Mouse (Mus musculus): Measurements from ENCODE around the gene Pigr. TPM values are rescaled to one million over a fixed set of nuclear protein-coding genes. Genes with fewer than 3 reads are reported as not detected.

Pigr gene
- polyA plus RNA-seq, 1 experiment from 2014 or later, result not detected

DNA sequence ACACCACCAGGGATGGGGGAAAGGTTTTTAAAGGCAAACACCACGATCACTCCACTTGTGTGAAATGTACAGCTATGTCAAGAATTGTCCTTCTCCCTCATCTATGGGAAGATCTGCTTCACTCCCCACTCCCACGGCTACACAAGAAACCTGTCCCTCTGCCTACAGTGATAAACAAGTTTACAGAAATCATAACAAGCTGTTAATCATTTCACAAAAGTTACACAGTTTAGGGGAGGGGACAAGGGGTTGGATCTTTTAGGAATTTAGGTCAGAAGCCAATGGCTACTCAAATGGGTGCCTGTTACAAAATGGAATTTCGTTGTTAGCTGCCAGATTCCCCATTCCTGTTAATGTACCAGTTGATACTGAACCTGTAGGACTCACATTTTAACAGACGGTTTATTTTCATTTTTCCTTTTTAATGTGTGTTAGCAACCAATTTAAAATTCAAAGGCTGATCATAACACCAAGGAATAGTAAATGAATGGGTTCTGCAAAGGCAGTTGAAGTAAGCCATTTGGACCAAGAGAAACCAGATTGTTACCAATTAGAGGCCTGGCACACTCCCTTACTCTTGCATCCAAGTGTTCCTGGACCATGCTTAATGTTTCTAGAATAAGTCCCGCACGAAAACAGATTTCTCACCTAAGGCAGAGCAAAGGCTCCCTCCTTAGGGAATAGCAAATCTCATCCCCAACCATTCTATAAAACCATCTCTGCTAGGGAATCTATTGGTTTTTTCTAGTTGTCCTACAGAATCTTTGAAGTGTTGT lies 8.9 kb downstream of the Pigr start:
- Histone ChIP-seq H3K27me3 (no peaks in the 10 kb centered on the region), H3K27ac (replicated peaks) (no peak overlapping the region), H3K9me3 (no peaks in the 10 kb centered on the region), H3K9ac (replicated peaks) (no peak overlapping the region), H3K36me3 (no peaks in the 10 kb centered on the region), H3K4me3 (no peak overlapping the region), H3K4me1 (no peaks in the 10 kb centered on the region), H3K4me2 (replicated peaks) (no peak overlapping the region)
- WGBS, result 70% methylated on average over 6 of the region's 6 CpGs
- ATAC-seq (replicated peaks), result peak; percentile 48; the same call in 1 of the 2 replicates

DNA sequence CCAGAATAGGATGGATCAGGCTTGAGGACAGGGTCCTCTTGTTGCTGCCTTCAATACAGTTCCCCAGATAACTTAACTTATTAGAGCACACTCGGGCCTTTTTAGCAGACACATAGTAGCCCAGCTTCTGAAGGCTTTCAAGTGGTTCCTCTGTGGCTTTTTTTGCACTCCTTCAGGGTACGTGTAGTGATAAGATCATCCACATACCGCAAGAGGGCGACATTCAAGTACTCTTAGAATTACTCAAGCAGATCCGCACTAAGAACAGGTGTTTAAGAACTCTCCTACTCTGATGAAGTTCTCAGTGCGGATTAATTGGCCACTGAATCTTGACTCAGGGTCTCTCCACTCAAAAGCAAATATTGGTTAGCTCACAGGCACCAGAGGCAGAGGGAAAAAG lies 11.8 kb downstream of the Pigr start:
- H3K36me3 ChIP-seq, result no peaks in the 10 kb centered on the region
- no peaks in the 10 kb centered on the region for H3K27me3 ChIP-seq
- ATAC-seq (replicated peaks), result no peak
- no peaks in the 10 kb centered on the region for H3K9me3 ChIP-seq
- 61% methylated on average over 6 of the region's 6 CpGs for WGBS
- H3K9ac ChIP-seq (replicated peaks), result no peak overlapping the region
- no peak overlapping the region for H3K4me3 ChIP-seq
- H3K4me1 ChIP-seq, result no peaks in the 10 kb centered on the region
- no peak overlapping the region for H3K4me2 ChIP-seq (replicated peaks)
- no peak overlapping the region for H3K27ac ChIP-seq (replicated peaks)

DNA sequence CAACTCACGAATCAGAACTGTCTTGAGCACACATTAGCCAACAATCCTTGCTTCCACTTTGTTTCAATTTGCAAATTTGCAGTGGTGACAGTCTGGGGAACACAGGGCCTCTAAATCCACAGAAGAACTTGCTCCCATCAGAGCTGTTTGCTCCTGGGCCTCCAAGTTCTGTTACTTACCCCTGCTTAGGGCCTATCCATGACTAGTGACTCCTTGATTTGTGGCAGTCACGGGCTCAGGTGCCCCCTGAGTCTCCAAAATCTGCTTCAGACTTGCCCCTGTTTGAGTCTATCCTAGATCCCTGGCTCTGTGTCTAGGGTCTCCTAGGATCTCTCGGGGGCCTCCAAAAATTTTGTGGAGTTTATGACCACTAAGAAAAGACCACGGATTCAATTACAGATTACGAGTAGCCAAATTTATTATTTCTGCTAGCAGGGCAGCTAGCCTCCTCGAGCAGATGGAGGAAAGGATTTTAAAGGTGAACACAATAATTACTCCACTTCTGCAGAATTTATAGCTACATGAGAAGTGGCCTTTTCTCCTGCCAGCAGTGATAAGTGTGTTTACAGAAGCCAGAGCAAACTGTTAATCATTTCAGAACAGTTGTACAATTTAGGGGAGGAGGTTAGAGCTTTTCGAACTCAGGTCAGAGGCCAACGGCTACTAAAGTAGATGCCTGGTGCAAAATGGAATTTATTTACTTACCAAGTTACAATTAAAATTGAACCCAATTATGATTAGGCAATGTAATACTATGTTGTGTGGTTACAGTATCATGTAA lies 14.3 kb downstream of the Pigr start:
- Histone ChIP-seq H3K4me2 (replicated peaks) (no peak overlapping the region), H3K9me3 (no peaks in the 10 kb centered on the region), H3K36me3 (no peaks in the 10 kb centered on the region), H3K27ac (replicated peaks) (no peak overlapping the region), H3K27me3 (no peaks in the 10 kb centered on the region), H3K4me1 (no peaks in the 10 kb centered on the region), H3K9ac (replicated peaks) (no peak overlapping the region), H3K4me3 (no peak overlapping the region)
- ATAC-seq (replicated peaks), result no peak
- 85% methylated on average over 8 of the region's 8 CpGs for WGBS

- H3K27ac ChIP-seq (replicated peaks), result no peak overlapping the region
- 89% methylated on average over 7 of the region's 7 CpGs for WGBS
- no peaks in the 10 kb centered on the region for H3K9me3 ChIP-seq
- H3K4me3 ChIP-seq, result no peak overlapping the region
- no peaks in the 10 kb centered on the region for H3K27me3 ChIP-seq
- no peak overlapping the region for H3K4me2 ChIP-seq (replicated peaks)
- H3K36me3 ChIP-seq, result no peaks in the 10 kb centered on the region
- no peak for ATAC-seq (replicated peaks)
- no peaks in the 10 kb centered on the region for H3K4me1 ChIP-seq
- H3K9ac ChIP-seq (replicated peaks), result no peak overlapping the region
These were observed 15.1 kb downstream of the Pigr start for GRCm38 (mm10) chr1:130841621-130842020.

DNA sequence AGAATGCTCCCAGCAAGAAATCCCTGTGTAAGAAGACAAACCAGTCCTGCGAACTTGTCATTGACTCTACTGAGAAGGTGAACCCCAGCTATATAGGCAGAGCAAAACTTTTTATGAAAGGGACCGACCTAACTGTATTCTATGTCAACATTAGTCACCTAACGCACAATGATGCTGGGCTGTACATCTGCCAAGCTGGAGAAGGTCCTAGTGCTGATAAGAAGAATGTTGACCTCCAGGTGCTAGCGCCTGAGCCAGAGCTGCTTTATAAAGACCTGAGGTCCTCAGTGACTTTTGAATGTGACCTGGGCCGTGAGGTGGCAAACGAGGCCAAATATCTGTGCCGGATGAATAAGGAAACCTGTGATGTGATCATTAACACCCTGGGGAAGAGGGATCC lies 18.0 kb downstream of the Pigr start:
- ATAC-seq (replicated peaks), result no peak
- Histone ChIP-seq H3K27ac (replicated peaks) (no peak overlapping the region), H3K4me2 (replicated peaks) (no peak overlapping the region), H3K36me3 (no peaks in the 10 kb centered on the region), H3K9me3 (no peaks in the 10 kb centered on the region), H3K9ac (replicated peaks) (no peak overlapping the region), H3K4me3 (no peak overlapping the region), H3K4me1 (no peaks in the 10 kb centered on the region), H3K27me3 (no peaks in the 10 kb centered on the region)
- WGBS, result 94% methylated on average over 7 of the region's 7 CpGs

DNA sequence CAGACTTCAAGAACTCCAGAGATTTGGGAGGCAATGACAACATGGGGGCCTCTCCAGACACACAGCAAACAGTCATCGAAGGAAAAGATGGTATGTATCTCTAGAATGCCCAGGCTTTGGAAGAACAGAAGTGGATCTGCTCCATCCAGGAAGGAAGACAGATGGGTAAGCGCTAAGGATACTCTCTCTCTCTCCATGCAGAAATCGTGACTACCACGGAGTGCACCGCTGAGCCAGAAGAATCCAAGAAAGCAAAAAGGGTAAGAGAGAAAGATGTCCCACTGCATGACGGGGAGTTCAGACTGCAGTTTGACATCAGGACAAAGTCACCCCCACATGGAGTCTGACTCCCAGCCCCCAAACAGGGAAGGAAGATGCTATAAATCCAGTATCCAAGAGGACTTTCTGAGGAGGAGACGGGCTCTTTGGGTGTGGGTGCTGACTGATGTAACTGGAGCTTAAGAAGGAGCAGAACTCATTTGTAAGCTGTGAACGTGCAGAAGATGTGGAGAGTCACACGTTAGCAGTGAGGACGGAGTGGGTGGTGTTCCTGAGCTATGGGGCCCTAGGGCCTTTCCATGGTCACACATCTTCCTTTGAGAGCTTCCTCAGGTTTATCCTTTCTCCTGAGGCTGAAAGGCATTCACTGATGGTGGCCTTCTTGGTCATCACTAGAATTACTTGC lies 23.2 kb downstream of the Pigr start:
- WGBS, result 91% methylated on average over 10 of the region's 10 CpGs
- ATAC-seq (replicated peaks), result no peak
- Histone ChIP-seq H3K27me3 (no peaks in the 10 kb centered on the region), H3K4me1 (no peaks in the 10 kb centered on the region), H3K27ac (replicated peaks) (no peak overlapping the region), H3K9ac (replicated peaks) (no peak overlapping the region), H3K4me3 (no peak overlapping the region), H3K36me3 (no peaks in the 10 kb centered on the region), H3K9me3 (no peaks in the 10 kb centered on the region), H3K4me2 (replicated peaks) (no peak overlapping the region)

GRCm38 (mm10) chr1:130850405-130850804 lies 23.9 kb downstream of the Pigr start:
- H3K4me2 ChIP-seq (replicated peaks), result no peak overlapping the region
- no peak for ATAC-seq (replicated peaks)
- no peak overlapping the region for H3K9ac ChIP-seq (replicated peaks)
- H3K4me3 ChIP-seq, result no peak overlapping the region
- no peaks in the 10 kb centered on the region for H3K36me3 ChIP-seq
- WGBS, result 89% methylated on average over 5 of the region's 5 CpGs
- H3K9me3 ChIP-seq, result no peaks in the 10 kb centered on the region
- no peaks in the 10 kb centered on the region for H3K4me1 ChIP-seq
- H3K27me3 ChIP-seq, result no peaks in the 10 kb centered on the region
- no peak overlapping the region for H3K27ac ChIP-seq (replicated peaks)

- Histone ChIP-seq H3K9me3 (no peaks in the 10 kb centered on the region), H3K4me3 (no peak overlapping the region), H3K9ac (replicated peaks) (no peak overlapping the region), H3K36me3 (no peaks in the 10 kb centered on the region), H3K27me3 (no peaks in the 10 kb centered on the region), H3K27ac (replicated peaks) (no peak overlapping the region), H3K4me1 (no peaks in the 10 kb centered on the region), H3K4me2 (replicated peaks) (no peak overlapping the region)
- 84% methylated on average over 9 of the region's 9 CpGs for WGBS
- no peak for ATAC-seq (replicated peaks)
These were observed 28.3 kb downstream of the Pigr start for GRCm38 (mm10) chr1:130854819-130855218.

DNA sequence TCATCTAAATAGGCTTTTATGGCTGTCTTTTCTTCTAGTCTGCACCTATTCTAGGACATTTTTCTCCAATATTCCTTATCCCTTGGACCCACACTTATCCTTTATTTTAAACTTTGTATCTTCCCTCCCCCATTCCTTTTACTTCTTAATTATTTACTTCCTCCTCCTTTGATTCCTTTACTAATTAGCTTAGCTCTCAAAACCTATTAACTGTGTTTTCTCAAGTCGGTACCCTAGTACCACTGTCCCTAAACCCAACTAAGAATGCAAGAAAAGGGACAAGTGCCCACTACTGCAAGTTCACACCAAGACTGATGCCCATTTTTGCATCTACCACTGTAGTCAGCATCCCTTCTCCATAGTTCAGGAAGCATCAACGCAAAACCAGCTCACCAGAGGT lies 29.2 kb downstream of the Pigr start:
- Histone ChIP-seq H3K9me3 (no peaks in the 10 kb centered on the region), H3K4me1 (no peaks in the 10 kb centered on the region), H3K27ac (replicated peaks) (no peak overlapping the region), H3K27me3 (no peaks in the 10 kb centered on the region), H3K4me3 (no peak overlapping the region), H3K4me2 (replicated peaks) (no peak overlapping the region), H3K9ac (replicated peaks) (no peak overlapping the region), H3K36me3 (no peaks in the 10 kb centered on the region)
- 67% methylated on average over 2 of the region's 2 CpGs for WGBS
- ATAC-seq (replicated peaks), result no peak

GRCm38 (mm10) chr1:130857456-130857855 lies 31.0 kb downstream of the Pigr start:
- Histone ChIP-seq H3K36me3 (no peaks in the 10 kb centered on the region), H3K4me1 (no peaks in the 10 kb centered on the region), H3K9me3 (no peaks in the 10 kb centered on the region), H3K4me3 (no peak overlapping the region), H3K4me2 (replicated peaks) (no peak overlapping the region), H3K9ac (replicated peaks) (no peak overlapping the region), H3K27me3 (no peaks in the 10 kb centered on the region), H3K27ac (replicated peaks) (no peak overlapping the region)
- ATAC-seq (replicated peaks), result no peak
- 72% methylated on average over 4 of the region's 4 CpGs for WGBS

DNA sequence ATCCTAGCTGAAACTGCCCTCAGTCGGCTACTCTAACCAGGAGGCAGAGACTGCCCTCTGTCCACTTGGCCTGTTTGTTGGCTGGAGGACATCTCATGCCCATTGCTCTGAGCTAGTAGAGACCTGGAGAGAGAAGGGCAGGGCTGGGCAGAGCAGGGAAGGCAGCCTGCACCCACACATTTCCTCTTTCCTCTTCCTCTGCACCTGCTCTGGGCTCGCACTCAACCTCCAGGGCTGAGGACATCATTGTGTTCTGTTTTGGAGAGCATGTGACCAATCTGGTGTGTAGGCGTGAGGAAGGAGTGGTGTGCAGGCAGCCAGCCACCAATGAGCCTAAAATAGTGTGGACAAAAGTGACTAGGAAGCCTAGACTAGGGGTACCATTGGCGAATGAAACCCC lies 37.8 kb downstream of the Pigr start:
- no peak overlapping the region for H3K4me3 ChIP-seq
- no peak overlapping the region for H3K27ac ChIP-seq (replicated peaks)
- H3K4me2 ChIP-seq (replicated peaks), result no peak overlapping the region
- H3K27me3 ChIP-seq, result no peaks in the 10 kb centered on the region
- ATAC-seq (replicated peaks), result no peak
- H3K9me3 ChIP-seq, result no peaks in the 10 kb centered on the region
- no peaks in the 10 kb centered on the region for H3K4me1 ChIP-seq
- no peaks in the 10 kb centered on the region for H3K36me3 ChIP-seq
- no peak overlapping the region for H3K9ac ChIP-seq (replicated peaks)
- 85% methylated on average over 4 of the region's 4 CpGs for WGBS

DNA sequence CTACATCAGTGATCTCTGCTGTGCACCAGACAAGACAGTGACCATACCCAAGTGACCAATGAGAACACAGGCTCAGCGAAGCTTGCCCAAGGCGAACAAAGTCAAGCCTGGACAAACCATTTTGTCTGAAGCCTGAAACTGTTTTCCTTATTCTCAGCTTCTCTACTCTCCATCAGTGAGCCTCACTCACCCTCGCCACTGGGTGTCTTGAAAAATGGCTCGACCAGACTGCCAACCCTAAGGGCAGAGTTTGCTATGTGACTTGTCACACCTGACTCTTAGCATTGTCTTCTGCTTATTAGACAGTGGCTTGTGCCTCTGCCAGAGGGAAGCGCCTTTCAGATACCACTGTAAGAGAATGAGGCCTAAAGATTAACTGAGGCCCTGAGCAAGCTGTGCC lies 38.3 kb downstream of the Pigr start:
- Histone ChIP-seq H3K27ac (replicated peaks) (no peak overlapping the region), H3K4me1 (no peaks in the 10 kb centered on the region), H3K4me3 (no peak overlapping the region), H3K9ac (replicated peaks) (no peak overlapping the region), H3K27me3 (no peaks in the 10 kb centered on the region), H3K9me3 (no peaks in the 10 kb centered on the region), H3K36me3 (no peaks in the 10 kb centered on the region), H3K4me2 (replicated peaks) (no peak overlapping the region)
- WGBS, result 96% methylated on average over 5 of the region's 5 CpGs
- no peak for ATAC-seq (replicated peaks)

All from forebrain, embryonic 15.5 days (tissue).